Mouse (Mus musculus): Measurements from ENCODE around the gene Klf3. TPM values are rescaled to one million over a fixed set of nuclear protein-coding genes. Genes with fewer than 3 reads are reported as not detected.
"Not testable (repeated sequence)": the region's sequence is repeated elsewhere in the genome, so short reads cannot be mapped to it uniquely, and the experiment has no call there.

Klf3 gene
- polyA plus RNA-seq, 1 experiment from 2014 or later, result 58.3 TPM

- H3K27ac ChIP-seq, result no peak overlapping the region; the same call in 1 of the 2 replicates
- no peak for ATAC-seq (ENCODE audit: insufficient number of reproducible peaks, insufficient read depth, low FRiP score, low TSS enrichment, low read depth)
- WGBS, result 35% methylated on average over 4 of the region's 4 CpGs
Measured at GRCm38 (mm10) chr5:64864699-64865108, 61.5 kb downstream of the Klf3 start.

GRCm38 (mm10) chr5:64865219-64865964, 62.2 kb downstream of the Klf3 start:
- no peak for ATAC-seq (ENCODE audit: insufficient number of reproducible peaks, insufficient read depth, low FRiP score, low TSS enrichment, low read depth)
- Histone ChIP-seq H3K9me3 (peaks cover 4% of the 10 kb centered on the region; the same call in 1 of the 2 replicates), H3K4me1 (peaks cover 27% of the 10 kb centered on the region), H3K27me3 (no peaks in the 10 kb centered on the region), H3K36me3 (no peaks in the 10 kb centered on the region), H3K4me3 (no peak overlapping the region), H3K27ac (no peak overlapping the region; the same call in 1 of the 2 replicates), H3K9ac (no peak overlapping the region), H3K4me2 (no peak overlapping the region)
- 79% methylated on average over 12 of the region's 12 CpGs for WGBS

More at GRCm38 (mm10) chr5:64864699-64865108, 61.5 kb downstream of the Klf3 start:
- peaks cover 4% of the 10 kb centered on the region; the same call in 1 of the 2 replicates for H3K9me3 ChIP-seq
- H3K4me2 ChIP-seq, result no peak overlapping the region
- H3K27me3 ChIP-seq, result no peaks in the 10 kb centered on the region
- no peak overlapping the region for H3K9ac ChIP-seq
- H3K36me3 ChIP-seq, result no peaks in the 10 kb centered on the region
- peaks cover 30% of the 10 kb centered on the region for H3K4me1 ChIP-seq
- H3K4me3 ChIP-seq, result no peak overlapping the region

GRCm38 (mm10) chr5:64866331-64867050, 63.3 kb downstream of the Klf3 start:
- ATAC-seq (ENCODE audit: insufficient number of reproducible peaks, insufficient read depth, low FRiP score, low TSS enrichment, low read depth), result no peak
- H3K36me3 ChIP-seq, result no peaks in the 10 kb centered on the region

GRCm38 (mm10) chr5:64867124-64867523, 63.9 kb downstream of the Klf3 start:
- no peak overlapping the region for H3K4me3 ChIP-seq
- no peak for ATAC-seq (ENCODE audit: insufficient number of reproducible peaks, insufficient read depth, low FRiP score, low TSS enrichment, low read depth)
- no peaks in the 10 kb centered on the region for H3K27me3 ChIP-seq
- H3K4me2 ChIP-seq, result no peak overlapping the region
- peaks cover 13% of the 10 kb centered on the region for H3K4me1 ChIP-seq
- no peak overlapping the region for H3K27ac ChIP-seq
- H3K9ac ChIP-seq, result no peak overlapping the region
- no peaks in the 10 kb centered on the region for H3K36me3 ChIP-seq
- peaks cover 4% of the 10 kb centered on the region; the same call in 1 of the 2 replicates for H3K9me3 ChIP-seq
- 80% methylated on average over 9 of the region's 9 CpGs for WGBS

More at GRCm38 (mm10) chr5:64866331-64867050, 63.3 kb downstream of the Klf3 start:
- Histone ChIP-seq H3K4me2 (no peak overlapping the region), H3K4me1 (peaks cover 19% of the 10 kb centered on the region), H3K9me3 (peaks cover 4% of the 10 kb centered on the region; the same call in 1 of the 2 replicates), H3K27ac (no peak overlapping the region), H3K27me3 (no peaks in the 10 kb centered on the region), H3K4me3 (no peak overlapping the region), H3K9ac (no peak overlapping the region)
- 40% methylated on average over 5 of the region's 5 CpGs for WGBS

- Histone ChIP-seq H3K27ac (no peak overlapping the region), H3K4me1 (peaks cover 8% of the 10 kb centered on the region), H3K27me3 (no peaks in the 10 kb centered on the region), H3K4me3 (no peak overlapping the region), H3K9me3 (peaks cover 4% of the 10 kb centered on the region; the same call in 1 of the 2 replicates), H3K9ac (no peak overlapping the region), H3K4me2 (no peak overlapping the region), H3K36me3 (no peaks in the 10 kb centered on the region)
- 88% methylated on average over 5 of the region's 5 CpGs for WGBS
- no peak for ATAC-seq (ENCODE audit: insufficient number of reproducible peaks, insufficient read depth, low FRiP score, low TSS enrichment, low read depth)
Measured at GRCm38 (mm10) chr5:64867551-64867950, 64.4 kb downstream of the Klf3 start.

DNA sequence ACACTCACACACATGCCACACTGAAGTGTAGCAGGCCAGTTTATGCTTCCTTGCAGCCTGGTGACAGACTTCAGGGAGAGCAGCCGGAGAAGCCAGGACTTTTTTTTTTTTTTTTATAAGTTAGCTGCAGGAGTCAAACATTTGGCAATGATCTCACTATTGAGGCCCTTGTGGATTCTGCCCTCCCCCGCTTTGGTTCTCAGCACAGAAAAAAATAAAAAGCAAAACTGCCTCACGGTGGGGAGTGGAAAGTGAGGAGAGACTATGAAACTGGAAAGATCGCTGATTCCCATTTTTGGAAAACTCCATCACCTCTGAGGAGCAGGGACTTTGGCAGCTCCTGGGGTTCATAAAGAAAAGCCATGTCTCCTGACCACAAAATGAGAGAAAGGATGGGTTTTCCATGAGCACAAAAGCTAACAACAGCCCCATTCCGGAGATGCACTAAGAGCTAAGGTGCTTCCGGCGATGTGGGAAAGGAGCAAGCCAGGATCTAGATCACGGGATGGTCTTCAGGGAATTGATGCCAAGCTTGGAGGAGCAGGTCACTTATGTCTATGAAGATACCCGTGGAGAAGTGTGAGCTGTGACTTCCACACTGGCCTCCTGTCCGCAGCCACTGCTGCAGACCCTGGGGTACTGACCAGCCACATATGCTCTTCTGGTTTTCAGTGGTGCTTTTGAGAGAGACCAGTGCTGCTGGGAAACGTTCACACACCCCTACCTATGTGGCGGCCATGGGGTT, 73.1 kb downstream of the Klf3 start:
- no peak overlapping the region for H3K4me3 ChIP-seq
- WGBS, result 58% methylated on average over 12 of the region's 12 CpGs
- no peaks in the 10 kb centered on the region for H3K27me3 ChIP-seq
- H3K27ac ChIP-seq, result peak overlapping the region; percentile 85
- H3K4me2 ChIP-seq, result no peak overlapping the region
- no peak for ATAC-seq (ENCODE audit: insufficient number of reproducible peaks, insufficient read depth, low FRiP score, low TSS enrichment, low read depth)
- no peaks in the 10 kb centered on the region for H3K9me3 ChIP-seq
- H3K9ac ChIP-seq, result no peak overlapping the region
- peaks cover 35% of the 10 kb centered on the region for H3K4me1 ChIP-seq
- no peaks in the 10 kb centered on the region for H3K36me3 ChIP-seq

- H3K36me3 ChIP-seq, result no peaks in the 10 kb centered on the region
- peaks cover 35% of the 10 kb centered on the region for H3K4me1 ChIP-seq
- no peak overlapping the region for H3K4me2 ChIP-seq
- 15% methylated on average over 15 of the region's 15 CpGs for WGBS
- H3K27me3 ChIP-seq, result no peaks in the 10 kb centered on the region
- ATAC-seq (ENCODE audit: insufficient number of reproducible peaks, insufficient read depth, low FRiP score, low TSS enrichment, low read depth), result no peak
- no peaks in the 10 kb centered on the region for H3K9me3 ChIP-seq
- H3K27ac ChIP-seq, result peak overlapping the region; percentile 85
- H3K9ac ChIP-seq, result no peak overlapping the region
- H3K4me3 ChIP-seq, result no peak overlapping the region
Measured at GRCm38 (mm10) chr5:64877235-64878026, 74.2 kb downstream of the Klf3 start.

- H3K9me3 ChIP-seq, result no peaks in the 10 kb centered on the region
- ATAC-seq (ENCODE audit: insufficient number of reproducible peaks, insufficient read depth, low FRiP score, low TSS enrichment, low read depth), result peak; percentile 91
- no peak overlapping the region for H3K9ac ChIP-seq
- H3K4me1 ChIP-seq, result peaks cover 35% of the 10 kb centered on the region
- H3K4me2 ChIP-seq, result 0 out of 2 replicates have a peak overlapping the region, but pooled peaks have one; percentile 9
- no peaks in the 10 kb centered on the region for H3K36me3 ChIP-seq
- H3K27ac ChIP-seq, result peak overlapping the region; percentile 85
- WGBS, result 2% methylated on average over 4 of the region's 4 CpGs
- no peak overlapping the region for H3K4me3 ChIP-seq
- H3K27me3 ChIP-seq, result no peaks in the 10 kb centered on the region
Measured at GRCm38 (mm10) chr5:64878027-64878425, 74.8 kb downstream of the Klf3 start.

DNA sequence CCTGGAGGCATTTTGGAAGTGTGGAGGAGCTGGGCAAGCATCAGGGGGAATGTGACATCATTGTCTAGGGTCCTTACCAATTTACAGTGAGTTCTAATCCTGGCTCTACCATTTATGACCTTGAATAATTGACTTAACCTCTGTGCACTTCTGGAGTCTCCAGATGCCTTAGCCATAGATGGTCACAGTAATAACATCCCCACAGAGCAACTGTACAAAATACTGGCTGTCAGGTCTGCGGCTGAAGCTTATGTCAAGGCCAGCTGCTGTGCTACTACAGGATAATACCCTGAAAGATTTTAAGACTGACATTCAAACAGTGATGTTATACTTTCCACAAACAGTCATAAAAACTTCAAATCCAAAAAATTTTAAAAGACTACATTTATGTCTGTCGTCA, 75.3 kb downstream of the Klf3 start:
- Histone ChIP-seq H3K27me3 (no peaks in the 10 kb centered on the region), H3K27ac (peak overlapping the region; percentile 85), H3K9me3 (no peaks in the 10 kb centered on the region), H3K4me1 (peaks cover 35% of the 10 kb centered on the region), H3K9ac (no peak overlapping the region), H3K4me3 (no peak overlapping the region), H3K36me3 (no peaks in the 10 kb centered on the region), H3K4me2 (no peak overlapping the region)
- 57% methylated on average over 2 of the region's 2 CpGs for WGBS
- no peak for ATAC-seq (ENCODE audit: insufficient number of reproducible peaks, insufficient read depth, low FRiP score, low TSS enrichment, low read depth)

DNA sequence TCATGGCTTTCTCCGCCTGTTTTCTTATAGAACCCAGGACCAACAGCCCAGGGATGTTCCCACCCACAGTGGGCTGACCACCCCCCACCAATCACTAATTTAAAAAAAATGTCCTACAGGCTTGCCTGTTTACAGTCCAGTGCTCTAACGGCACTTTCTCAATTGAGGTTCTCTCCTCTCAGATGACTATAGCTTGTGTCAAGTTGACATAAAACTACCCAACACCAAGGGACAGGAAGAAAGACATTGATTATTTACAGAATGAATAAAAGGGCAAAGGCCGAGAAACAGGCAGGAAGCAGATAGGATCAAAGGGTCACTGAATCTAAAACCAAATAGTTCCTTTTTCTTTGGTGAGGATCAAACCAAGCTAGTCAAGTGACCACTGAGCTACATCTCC, 76.1 kb downstream of the Klf3 start:
- Histone ChIP-seq H3K9me3 (no peaks in the 10 kb centered on the region), H3K27ac (peak overlapping the region; percentile 85), H3K36me3 (no peaks in the 10 kb centered on the region), H3K4me3 (no peak overlapping the region), H3K4me2 (no peak overlapping the region), H3K9ac (no peak overlapping the region), H3K4me1 (peaks cover 40% of the 10 kb centered on the region), H3K27me3 (no peaks in the 10 kb centered on the region)
- 41% methylated on average over 3 of the region's 3 CpGs for WGBS
- ATAC-seq (ENCODE audit: insufficient number of reproducible peaks, insufficient read depth, low FRiP score, low TSS enrichment, low read depth), result no peak

- not testable (repeated sequence) for H3K27me3 ChIP-seq; H3K36me3 ChIP-seq; H3K4me2 ChIP-seq; H3K9ac ChIP-seq; H3K9me3 ChIP-seq; H3K27ac ChIP-seq; H3K4me3 ChIP-seq; ATAC-seq (ENCODE audit: insufficient number of reproducible peaks, insufficient read depth, low FRiP score, low TSS enrichment, low read depth)
- WGBS, result 93% methylated on average over 8 of the region's 10 CpGs
- peaks cover 35% of the 10 kb centered on the region for H3K4me1 ChIP-seq
Measured at GRCm38 (mm10) chr5:64881559-64881958, 78.4 kb downstream of the Klf3 start.

All from embryonic facial prominence, embryonic 13.5 days (tissue).